In the genomic region with DNA sequence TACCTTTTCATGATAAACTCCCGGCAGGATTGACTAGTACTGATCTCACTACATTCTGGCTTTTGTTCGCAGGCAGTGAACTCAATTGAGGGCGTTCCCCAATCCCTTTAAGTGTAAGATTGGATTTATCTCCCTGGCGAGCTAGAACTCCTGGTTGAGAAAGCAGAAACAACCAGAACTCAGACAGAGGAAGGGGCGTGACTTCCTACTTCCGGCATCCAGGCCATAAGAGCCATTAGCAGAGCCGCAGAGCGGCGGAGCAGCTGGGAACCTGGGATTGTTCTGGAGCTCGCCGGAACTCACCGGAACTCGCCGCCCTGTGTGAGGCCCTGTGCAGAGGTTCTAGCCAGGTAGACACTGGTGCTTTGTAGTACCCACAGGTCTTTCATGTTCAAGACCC, we compare ENCODE assay signal across 25 mouse cellular contexts. TPM values are rescaled to one million over a fixed set of nuclear protein-coding genes. Genes with fewer than 3 reads are reported as not detected.
A peak's percentile ranks its signal among the peaks of the same experiment; 100 is the strongest.
DNase-seq lines count a peak whose midpoint lies in the region; ATAC-seq and TF ChIP-seq lines count a peak whose summit lies in the region.
"Had no signal": no experiment of that assay in that cellular context is flagged by ENCODE, and none has a peak within 500 bp of the region (broad histone marks: within the 10 kb centered on the region; RNA-seq: fewer than 3 reads in every experiment).

No protein-coding gene starts in this region.

- no peak overlapping the region for H3K9ac ChIP-seq in heart, embryonic 11.5 days (ENCODE audit: low read depth, low read length)
- H3K9ac ChIP-seq: forebrain, embryonic 15.5 days; kidney, embryonic 15.5 days; limb, embryonic 12.5 days; liver, embryonic 12.5 days; neural tube, embryonic 15.5 days had no signal

- WGBS in heart, embryonic 11.5 days (ENCODE audit: insufficient replicate concordance), result 86% methylated on average over 14 of the region's 14 CpGs
- WGBS in lung, adult 2 months, result 63% methylated on average over 14 of the region's 14 CpGs
- WGBS in bone marrow, adult 2 months, result 58% methylated on average over 14 of the region's 14 CpGs

- H3K9me3 ChIP-seq in heart, embryonic 11.5 days (replicated peaks; ENCODE audit: control insufficient read depth, low read length), result no peaks in the 10 kb centered on the region
- H3K9me3 ChIP-seq: forebrain, embryonic 15.5 days; kidney, embryonic 15.5 days; limb, embryonic 12.5 days; liver, embryonic 12.5 days; megakaryocyte, embryonic 14.5 days; neural tube, embryonic 15.5 days had no signal

- H3K27ac ChIP-seq in heart, embryonic 11.5 days (ENCODE audit: low read depth, low read length), result no peak overlapping the region
- no peak overlapping the region for H3K27ac ChIP-seq in bone marrow, adult 2 months (ENCODE audit: control insufficient read depth, insufficient read depth, low read depth, low read length, poor library complexity)
- H3K27ac ChIP-seq: forebrain, embryonic 15.5 days; hindbrain, postnatal 0 days; kidney, embryonic 15.5 days; limb, embryonic 12.5 days; liver, embryonic 12.5 days; neural tube, embryonic 15.5 days had no signal

- H3K4me1 ChIP-seq in heart, embryonic 11.5 days (ENCODE audit: control insufficient read depth, insufficient read depth, low read length), result no peaks in the 10 kb centered on the region
- no peaks in the 10 kb centered on the region for H3K4me1 ChIP-seq in lung, adult 2 months (ENCODE audit: control insufficient read depth, insufficient read depth, low read length)
- no peaks in the 10 kb centered on the region for H3K4me1 ChIP-seq in bone marrow, adult 2 months (ENCODE audit: control insufficient read depth, insufficient read depth, low read length)
- H3K4me1 ChIP-seq: forebrain, embryonic 15.5 days; kidney, embryonic 15.5 days; limb, embryonic 12.5 days; liver, embryonic 12.5 days; megakaryocyte, embryonic 14.5 days; neural tube, embryonic 15.5 days had no signal

- intact Hi-C loops in left cerebral cortex, postnatal 36 days (cut with DNase I), result no loop called here

- no peak for TF ChIP-seq CTCF in lung, adult 2 months (IDR thresholded peaks at IDR 0.05; ENCODE audit: insufficient read depth, low read length)
- TF ChIP-seq CTCF in bone marrow, adult 2 months (IDR thresholded peaks at IDR 0.05; ENCODE audit: control insufficient read depth, insufficient read depth, low read length), result no peak

- no peak overlapping the region for H3K4me2 ChIP-seq in heart, embryonic 11.5 days
- H3K4me2 ChIP-seq: forebrain, embryonic 15.5 days; kidney, embryonic 15.5 days; limb, embryonic 12.5 days; liver, embryonic 12.5 days; neural tube, embryonic 15.5 days had no signal

- no peak overlapping the region for H3K4me3 ChIP-seq in heart, embryonic 11.5 days (ENCODE audit: low read depth, low read length)
- no peak overlapping the region for H3K4me3 ChIP-seq in lung, adult 2 months (replicated peaks; ENCODE audit: extremely low read depth, low read depth, low read length)
- peak overlapping the region; percentile 34 for H3K4me3 ChIP-seq in bone marrow, adult 2 months (replicated peaks; ENCODE audit: control insufficient read depth, low read depth, low read length)
- H3K4me3 ChIP-seq: forebrain, embryonic 15.5 days; kidney, embryonic 15.5 days; limb, embryonic 12.5 days; liver, embryonic 12.5 days; megakaryocyte, embryonic 14.5 days; neural tube, embryonic 15.5 days had no signal

- no peaks in the 10 kb centered on the region for H3K27me3 ChIP-seq in heart, embryonic 11.5 days (ENCODE audit: control insufficient read depth, insufficient read depth, low read length)
- H3K27me3 ChIP-seq: forebrain, embryonic 15.5 days; kidney, embryonic 15.5 days; limb, embryonic 12.5 days; liver, embryonic 12.5 days; megakaryocyte, embryonic 14.5 days; neural tube, embryonic 15.5 days had no signal

- ATAC-seq in heart, embryonic 11.5 days (replicated peaks; ENCODE audit: insufficient number of reproducible peaks, low FRiP score, low TSS enrichment), result no peak
- ATAC-seq: activated CD4-positive, CD25-positive, alpha-beta regulatory T cell, adult 4 months; CD4-positive, CD25-positive, alpha-beta regulatory T cell, adult 4 months; forebrain, embryonic 15.5 days; hindbrain, postnatal 0 days; intestine, postnatal 0 days; liver, embryonic 12.5 days; midbrain, embryonic 16.5 days had no signal

- no peaks in the 10 kb centered on the region for H3K36me3 ChIP-seq in heart, embryonic 11.5 days (ENCODE audit: control insufficient read depth, insufficient read depth, low read length)
- H3K36me3 ChIP-seq: forebrain, embryonic 15.5 days; kidney, embryonic 15.5 days; limb, embryonic 12.5 days; liver, embryonic 12.5 days; neural tube, embryonic 15.5 days had no signal

- TF ChIP-seq POLR2A in lung, adult 2 months (IDR thresholded peaks at IDR 0.05; ENCODE audit: borderline replicate concordance, extremely low read depth, low read depth, low read length), result no peak
- no peak for TF ChIP-seq POLR2A in bone marrow, adult 2 months (IDR thresholded peaks at IDR 0.05; ENCODE audit: borderline replicate concordance, control insufficient read depth, low read depth, low read length)

- DNase-seq in heart, adult 11 months, result peak; percentile 96
- DNase-seq in lung, postnatal 36 days, result peak; percentile 25
- DNase-seq in lung, adult 2 months, result no peak
- no peak for DNase-seq in MN1 (ENCODE audit: low spot score)
- no peak for DNase-seq in left cerebral cortex, postnatal 36 days (ENCODE audit: low spot score in 2 of 2)
- DNase-seq: adrenal gland, postnatal 10 days; cerebellum, adult 11 months; cerebellum, postnatal 14 days; embryo, embryonic 11 days had no signal

RNA-seq across cellular contexts. Expression of gene Krcc1, which starts 22.0 kb away (rescaled TPM):
- 60.2 and 65.1 TPM in 2 replicates for polyA plus RNA-seq in heart, embryonic 11.5 days (2014; fragmentation: Nextera tagmentation; extraction: Ambion mirVana)
- 6.9 and 11.0 TPM in 2 replicates for polyA plus RNA-seq in lung, adult 2 months (2012; rRNA removed)
- 20.7 and 24.1 TPM in 2 replicates for polyA plus RNA-seq in bone marrow, adult 2 months (2011; ENCODE audit: insufficient read depth, insufficient read length, low replicate concordance, missing spikeins)
- 10 to 100 TPM; 14.1 to 15.2 TPM for total RNA-seq in left cerebral cortex, postnatal 36 days (2021)

RNA-seq across cellular contexts. Expression of gene Smyd1, which starts 28.5 kb away (rescaled TPM):
- polyA plus RNA-seq in heart, embryonic 11.5 days (2014; fragmentation: Nextera tagmentation; extraction: Ambion mirVana), result 136 and 164 TPM in 2 replicates
- 2.3 and 7.0 TPM in 2 replicates for polyA plus RNA-seq in lung, adult 2 months (2012; rRNA removed)
- polyA plus RNA-seq in bone marrow, adult 2 months (2011; ENCODE audit: insufficient read depth, insufficient read length, low replicate concordance, missing spikeins), result 0.45 TPM in 1 of 2 replicates, not detected in the other
- 1 to 10 TPM; 1.3 to 1.4 TPM for total RNA-seq in left cerebral cortex, postnatal 36 days (2021)
- total RNA-seq: hematopoietic stem cell, adult 5-6 weeks had no signal
- polyA plus RNA-seq: activated CD4-positive, CD25-positive, alpha-beta regulatory T cell, adult 4 months had no signal

RNA-seq across cellular contexts. Expression of gene Cd8b1, which starts 29.1 kb away (rescaled TPM):
- not detected in 2 replicates for polyA plus RNA-seq in heart, embryonic 11.5 days (2014; fragmentation: Nextera tagmentation; extraction: Ambion mirVana)
- polyA plus RNA-seq in lung, adult 2 months (2012; rRNA removed), result 2.5 and 3.0 TPM in 2 replicates
- 1.8 and 6.1 TPM in 2 replicates for polyA plus RNA-seq in bone marrow, adult 2 months (2011; ENCODE audit: insufficient read depth, insufficient read length, low replicate concordance, missing spikeins)
- not detected for total RNA-seq in left cerebral cortex, postnatal 36 days (2021)
- total RNA-seq: hematopoietic stem cell, adult 5-6 weeks; hindbrain, postnatal 0 days; layer of hippocampus, postnatal 10 days had no signal
- polyA plus RNA-seq: embryonic facial prominence, embryonic 14.5 days; forebrain, embryonic 15.5 days; hindbrain, postnatal 0 days; limb, embryonic 12.5 days; liver, embryonic 12.5 days; midbrain, embryonic 16.5 days; neural tube, embryonic 15.5 days had no signal

Comparison
In these comparisons a context has a peak if more than half of its experiments do, and no peak if none do; other contexts are left out.
1. DNase-seq: peak in heart, adult 11 months (single experiment) and lung, postnatal 36 days (single experiment); none in lung, adult 2 months (single experiment), MN1 (single experiment) and left cerebral cortex, postnatal 36 days (0 of 2).
2. RNA of gene Smyd1, which starts 28.5 kb away (polyA plus RNA-seq): 136 to 164 TPM in heart, embryonic 11.5 days; 2.3 to 7.0 TPM in lung, adult 2 months and 0.45 TPM in bone marrow, adult 2 months; every median in the first group is over 10 times any median in the second.